Mouse (Mus musculus) c-Kit-negative CD71-positive TER-119-positive erythroid progenitor cells, embryonic 14.5 days (primary cell): ENCODE data around the gene Cxcl13.

Experiments
- DNase-seq: peaks from one replicate; pipeline ENCODE4 v3.0.0-alpha.2; 2013; ENCODE audit warnings: low read depth, low spot score

Cxcl13 gene

DNA sequence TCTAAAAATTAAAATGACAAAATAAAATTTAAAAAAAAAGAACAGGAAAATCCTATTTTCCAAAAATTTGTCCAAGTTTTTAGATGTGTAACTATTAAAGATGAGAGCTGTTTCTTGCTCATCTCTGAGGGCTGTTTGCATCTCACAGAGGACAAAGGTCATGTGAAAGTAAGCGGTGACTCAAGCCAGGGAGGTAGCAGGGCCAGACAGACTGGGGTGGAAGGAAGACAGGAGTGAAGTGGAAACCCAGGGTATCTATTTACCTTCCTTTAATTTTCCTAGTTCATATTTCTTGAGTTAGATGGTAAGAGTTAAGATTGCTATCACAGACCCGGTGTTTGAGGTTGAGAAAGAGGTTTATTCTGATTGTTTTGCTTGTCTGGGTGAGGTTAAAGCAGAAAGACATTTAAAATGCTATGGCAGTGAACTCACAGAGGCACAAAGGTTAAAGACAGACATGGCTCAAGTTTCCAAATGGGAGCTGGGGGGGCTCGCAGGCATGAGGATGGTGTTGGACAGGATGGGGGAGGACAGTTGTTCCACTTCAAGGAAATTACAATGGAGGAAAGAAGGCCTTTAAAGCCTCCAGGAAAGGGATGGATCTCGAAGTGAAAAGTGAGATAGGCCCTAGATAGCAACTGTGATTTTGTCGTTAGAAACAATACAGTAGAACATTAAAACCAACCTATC lies 27.2 kb downstream of the Cxcl13 start:
- DNase-seq: no peak

DNA sequence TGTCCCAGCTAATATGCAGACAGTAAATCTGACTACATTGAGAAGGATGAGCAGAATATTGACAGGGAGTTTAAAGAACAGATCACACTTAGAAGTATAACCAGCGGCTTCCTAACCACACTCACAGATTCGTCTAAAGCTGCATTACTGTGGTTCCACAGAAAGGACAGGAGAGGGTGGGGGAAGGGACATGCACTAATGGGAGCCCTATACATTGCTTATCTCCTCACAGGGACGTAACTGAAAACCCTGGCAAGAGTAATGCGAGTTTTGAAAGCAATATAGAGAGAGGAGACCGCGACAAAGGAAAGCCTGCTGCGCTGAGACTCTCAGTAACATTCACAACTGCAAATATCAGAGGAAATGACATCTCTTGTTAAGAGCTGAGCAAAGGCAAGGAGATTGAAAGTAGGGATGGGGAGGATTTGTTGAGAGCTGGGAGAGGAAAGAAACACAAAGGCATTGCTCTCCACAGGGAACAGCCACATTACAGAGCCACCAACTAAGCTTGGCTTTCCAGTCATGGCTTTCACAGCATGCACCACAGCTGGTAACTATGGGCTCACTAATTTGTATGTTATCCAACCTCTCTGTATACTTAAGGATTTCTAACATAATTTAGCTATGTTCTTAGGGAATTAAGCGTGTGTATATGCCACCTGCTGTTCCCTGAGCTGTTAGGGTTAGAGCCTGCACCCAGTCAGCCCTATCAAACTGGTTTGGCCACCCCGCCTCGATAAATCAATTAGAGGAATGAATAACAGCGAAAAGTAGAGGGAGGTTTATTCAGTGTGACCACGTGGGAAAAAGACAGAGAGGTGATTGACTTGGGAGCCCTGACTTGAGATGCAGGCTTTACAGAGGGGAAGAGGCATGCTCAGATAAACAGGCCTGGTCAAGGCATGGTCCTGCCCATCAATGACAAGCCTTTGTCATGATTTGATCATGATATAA lies 34.9 kb downstream of the Cxcl13 start:
- DNase-seq: no peak

DNA sequence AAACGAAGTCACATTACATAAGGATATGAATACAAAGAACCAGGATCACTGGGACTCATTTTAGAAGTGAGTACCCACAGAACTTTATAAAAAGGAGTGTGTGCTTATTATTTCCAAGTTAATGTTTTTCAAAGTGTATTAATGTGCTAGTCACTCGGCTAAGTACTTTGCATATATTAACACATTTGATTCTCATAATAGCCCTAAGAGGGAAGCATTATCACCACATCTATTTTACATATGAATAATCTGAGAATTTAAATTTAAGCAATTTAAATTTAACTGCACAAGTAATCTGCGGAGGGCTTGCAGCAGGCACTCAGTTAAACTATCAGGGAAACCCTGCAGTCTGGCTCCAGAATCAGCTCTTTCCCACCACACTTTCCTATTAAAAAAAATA lies 40.5 kb downstream of the Cxcl13 start:
- no peak for DNase-seq

DNA sequence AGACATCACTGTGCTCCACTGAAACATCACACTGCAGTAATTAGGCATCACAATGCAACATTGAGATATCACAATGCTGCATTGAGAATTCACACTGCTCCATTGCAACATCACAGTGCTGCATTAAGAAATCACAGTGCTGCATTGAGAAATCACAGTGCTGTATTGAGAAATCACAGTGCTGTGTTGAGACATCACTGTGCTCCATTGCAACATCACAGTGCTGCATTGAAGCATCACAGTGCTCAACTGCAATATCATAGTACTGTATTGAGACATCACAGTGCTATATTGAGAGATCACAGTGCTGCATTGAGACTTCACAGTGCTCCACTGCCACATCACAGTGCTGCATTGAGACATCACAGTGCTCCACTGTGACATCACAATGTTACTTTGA lies 46.6 kb downstream of the Cxcl13 start:
- no peak for DNase-seq

DNA sequence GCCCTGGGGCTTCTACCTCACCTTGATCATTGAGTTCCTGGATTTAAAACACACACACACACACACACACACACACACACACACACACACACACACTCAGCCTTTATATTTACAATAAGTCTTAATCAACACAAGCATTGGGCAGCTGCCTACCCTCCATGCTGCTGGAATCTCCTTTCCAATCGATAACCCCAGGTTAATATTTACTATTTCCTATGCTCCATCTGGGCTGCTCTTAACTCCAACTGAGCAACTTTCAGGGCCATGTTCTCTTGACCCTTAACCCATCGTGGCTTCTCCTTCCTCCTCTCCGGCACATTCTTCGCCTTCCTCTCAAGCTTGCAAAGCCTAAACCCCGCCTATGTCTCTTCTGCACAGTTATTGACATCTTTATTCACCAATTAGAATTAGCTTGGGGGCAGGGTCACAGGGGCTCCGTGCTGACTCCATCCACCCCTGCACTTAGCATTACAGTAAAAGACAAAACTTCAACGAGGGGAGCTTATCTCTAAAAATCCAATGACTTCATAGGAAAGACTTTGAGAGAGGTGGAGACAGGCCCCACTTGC lies 51.6 kb downstream of the Cxcl13 start:
- DNase-seq: no peak

DNA sequence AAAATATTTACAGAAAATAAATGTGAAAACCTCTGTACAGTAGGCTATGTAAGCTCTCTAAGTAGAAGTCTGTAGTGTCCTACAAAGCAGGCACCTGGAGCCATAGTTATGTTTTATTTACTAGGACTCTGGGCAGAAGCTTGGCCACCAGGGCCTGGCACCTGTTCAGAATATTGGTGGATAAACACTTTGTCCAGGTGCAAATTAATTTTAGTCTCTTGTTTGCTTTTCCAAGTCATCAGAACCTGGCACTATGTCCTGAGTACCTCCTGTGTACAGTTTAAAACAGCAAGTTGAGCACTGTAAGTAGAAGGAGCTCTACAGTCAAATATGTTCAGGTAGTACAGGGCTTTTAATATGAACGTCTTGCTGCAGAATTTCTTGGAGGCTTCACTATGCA lies 52.3 kb downstream of the Cxcl13 start:
- no peak for DNase-seq
